Mouse (Mus musculus): ENCODE data around the gene Psma5.

The Psma5 gene

GRCm38 (mm10) chr3:108282401-108283240 lies 25.9 kb downstream of the Psma5 start:
- peak; percentile 37 for DNase-seq (ENCODE audit: low read depth, low spot score)

- DNase-seq (ENCODE audit: low read depth, low spot score) = no peak
Observed at GRCm38 (mm10) chr3:108283241-108283561, 26.5 kb downstream of the Psma5 start.

GRCm38 (mm10) chr3:108283781-108284601 lies 27.3 kb downstream of the Psma5 start, which contains the start of gene Sort1:
Gene Sort1, plus strand, starts transcription at chr3:108284082.
- peak; percentile 49 for DNase-seq (ENCODE audit: low read depth, low spot score)

- no peak for DNase-seq (ENCODE audit: low read depth, low spot score)
Observed at GRCm38 (mm10) chr3:108285078-108285711, 28.5 kb downstream of the Psma5 start.

- DNase-seq (ENCODE audit: low read depth, low spot score) = no peak
Observed at GRCm38 (mm10) chr3:108286671-108287439, 30.1 kb downstream of the Psma5 start.

GRCm38 (mm10) chr3:108287811-108288805 lies 31.4 kb downstream of the Psma5 start:
- DNase-seq (ENCODE audit: low read depth, low spot score) = no peak

GRCm38 (mm10) chr3:108289311-108290130 lies 32.8 kb downstream of the Psma5 start:
- DNase-seq (ENCODE audit: low read depth, low spot score) = no peak

- DNase-seq (ENCODE audit: low read depth, low spot score) = no peak
Observed at GRCm38 (mm10) chr3:108291036-108291799, 34.5 kb downstream of the Psma5 start.

GRCm38 (mm10) chr3:108294398-108294797 lies 37.7 kb downstream of the Psma5 start:
- DNase-seq (ENCODE audit: low read depth, low spot score) = no peak

- DNase-seq (ENCODE audit: low read depth, low spot score) = no peak
Observed at GRCm38 (mm10) chr3:108295379-108296219, 38.9 kb downstream of the Psma5 start.

GRCm38 (mm10) chr3:108296220-108297049 lies 39.7 kb downstream of the Psma5 start:
- DNase-seq (ENCODE audit: low read depth, low spot score) = no peak

GRCm38 (mm10) chr3:108297050-108297419 lies 40.3 kb downstream of the Psma5 start:
- no peak for DNase-seq (ENCODE audit: low read depth, low spot score)

- no peak for DNase-seq (ENCODE audit: low read depth, low spot score)
Observed at GRCm38 (mm10) chr3:108297603-108298553, 41.2 kb downstream of the Psma5 start.

GRCm38 (mm10) chr3:108300455-108301030 lies 43.8 kb downstream of the Psma5 start:
- no peak for DNase-seq (ENCODE audit: low read depth, low spot score)

- no peak for DNase-seq (ENCODE audit: low read depth, low spot score)
Observed at GRCm38 (mm10) chr3:108303683-108304082, 47.0 kb downstream of the Psma5 start.

Measured in CD4-positive helper T cell, adult 2 months (primary cell).